ENCODE assay signal across 6 mouse cellular contexts in genomic region chr14:121876190-121876589, GRCm38 (mm10). TPM values are rescaled to one million over a fixed set of nuclear protein-coding genes. Genes with fewer than 3 reads are reported as not detected.
DNase-seq lines count a peak whose midpoint lies in the region; TF ChIP-seq lines count a peak whose summit lies in the region.
"Not testable (repeated sequence)": the region's sequence is repeated elsewhere in the genome, so short reads cannot be mapped to it uniquely, and the experiment has no call there.
"Had no signal": no experiment of that assay in that cellular context is flagged by ENCODE, and none has a peak within 500 bp of the region (broad histone marks: within the 10 kb centered on the region; RNA-seq: fewer than 3 reads in every experiment).

No protein-coding gene starts in this region.

- TF ChIP-seq EP300 in CH12.LX (IDR thresholded peaks at IDR 0.05; ENCODE audit: low read length), result not testable (repeated sequence)

- in situ Hi-C loops in CH12.LX (cut with MboI; ENCODE audit: low pct_ligation_motif_present, low pct_unique_long_range_greater_than_20kb, low sequenced_read_pairs), result not testable (repeated sequence)

- H3K79me2 ChIP-seq in CH12.LX (replicated peaks; ENCODE audit: control insufficient read depth, extremely low read depth, insufficient read depth, poor library complexity, severe bottlenecking), result not testable (repeated sequence)

- peaks cover 5 to 10% of the 10 kb centered on the region in 2 experiments for H3K36me3 ChIP-seq in CH12.LX (replicated peaks in 1 of 2; ENCODE audit: control insufficient read depth in 1 of 2, insufficient read depth in 1 of 2, low read length in 1 of 2)

- H3K9ac ChIP-seq in CH12.LX (ENCODE audit: insufficient read depth, low read depth), result not testable (repeated sequence)

- H3K9me3 ChIP-seq in CH12.LX (replicated peaks; ENCODE audit: low read length), result not testable (repeated sequence)

- not testable (repeated sequence) for H3K4me2 ChIP-seq in CH12.LX (ENCODE audit: insufficient read depth, low read depth, poor library complexity, severe bottlenecking)

- TF ChIP-seq CTCF in CH12.LX (conservative IDR thresholded peaks at IDR 0.05 in 1 of 2, IDR thresholded peaks at IDR 0.05 in 1 of 2; ENCODE audit: low read depth in 2 of 2, low read length in 2 of 2), result peak in 1 of 2 experiments; percentile 48; a peak in 2 of 4 replicates

- H3K27me3 ChIP-seq in CH12.LX (replicated peaks), result not testable (repeated sequence)

- H3K27ac ChIP-seq in CH12.LX (ENCODE audit: insufficient read depth, low read depth), result not testable (repeated sequence)

- dilution Hi-C loops in CH12.LX (cut with MboI; ENCODE audit: extremely low pct_ligation_motif_present, extremely low pct_unique_long_range_greater_than_20kb, low sequenced_read_pairs), result not testable (repeated sequence)

- H3K4me3 ChIP-seq in CH12.LX (replicated peaks in 1 of 3; ENCODE audit: low read depth in 2 of 3, low read length in 2 of 3, poor library complexity in 1 of 3), result not testable (repeated sequence)

- TF ChIP-seq RAD21 in CH12.LX (IDR thresholded peaks at IDR 0.05; ENCODE audit: low read depth, low read length), result peak; percentile 28

- DNase-seq in A20 (ENCODE audit: low read depth, low spot score), result peak; percentile 48
- DNase-seq in CH12.LX (ENCODE audit: extremely low read depth), result not testable (repeated sequence)
- DNase-seq in heart, adult 11 months, result peak; percentile 76

- peaks cover 16 to 69% of the 10 kb centered on the region in 2 experiments for H3K4me1 ChIP-seq in CH12.LX (ENCODE audit: control insufficient read depth in 1 of 2, insufficient read depth in 2 of 2)

- TF ChIP-seq POLR2A in CH12.LX (IDR thresholded peaks at IDR 0.05; ENCODE audit: low read depth, low read length), result not testable (repeated sequence)

TF ChIP-seq in CH12.LX, 34 proteins besides CTCF, POLR2A, EP300 and RAD21:
- TF ChIP-seq SMC3 (IDR thresholded peaks at IDR 0.05; ENCODE audit: low read depth, low read length) (peak; percentile 17), TBP (conservative IDR thresholded peaks at IDR 0.05; ENCODE audit: low read depth, low read length) (peak; percentile 60; the same call in 1 of the 2 replicates)
TF ChIP-seq in CH12.LX: peak in this region for 2; not testable (repeated sequence) for 32.

RNA-seq across cellular contexts. Expression of gene Ubac2, which starts 2.2 kb away (rescaled TPM):
- total RNA-seq in CH12.LX (2012; rRNA removed), result 30.8 and 32.8 TPM in 2 replicates
- 39.7 and 40.1 TPM in 2 replicates for total RNA-seq in CH12.LX (2014; rRNA removed)
- polyA plus RNA-seq in CH12.LX (2012; ENCODE audit: insufficient read length, low read depth), result 32.6 and 35.5 TPM in 2 replicates

RNA-seq across cellular contexts. Expression of gene Gpr18, which starts 39.4 kb away (rescaled TPM):
- total RNA-seq in CH12.LX (2012; rRNA removed) (26.8 and 33.5 TPM in 2 replicates), CH12.LX (2014; rRNA removed) (32.5 and 37.0 TPM in 2 replicates)
- polyA plus RNA-seq in CH12.LX (2012; ENCODE audit: insufficient read length, low read depth), result 37.8 and 46.2 TPM in 2 replicates
- polyA plus RNA-seq: brain, embryonic 14.5 days; cerebellum, adult 2 months; G1E had no signal
